Mouse (Mus musculus): ENCODE measurements around the gene Ncoa6.

Ncoa6 gene

GRCm38 (mm10) chr2:155373302-155373701, 100.4 kb downstream of the Ncoa6 start:
- no peak overlapping the region for H3K4me3 ChIP-seq (replicated peaks; ENCODE audit: low read length)
- peaks cover 3% of the 10 kb centered on the region; the same call in 1 of the 2 replicates for H3K27me3 ChIP-seq (ENCODE audit: insufficient read depth, low read length)
- H3K9me3 ChIP-seq (ENCODE audit: low read length), result no peaks in the 10 kb centered on the region

GRCm38 (mm10) chr2:155372451-155372850, 101.2 kb downstream of the Ncoa6 start:
- Histone ChIP-seq H3K36me3 (ENCODE audit: insufficient read depth, low read length) (no peaks in the 10 kb centered on the region), H3K27me3 (ENCODE audit: insufficient read depth, low read length) (no peaks in the 10 kb centered on the region), H3K4me1 (replicated peaks; ENCODE audit: low read depth, low read length) (no peaks in the 10 kb centered on the region), H3K4me3 (replicated peaks; ENCODE audit: low read length) (no peak overlapping the region), H3K9me3 (ENCODE audit: low read length) (no peaks in the 10 kb centered on the region)
- TF ChIP-seq CTCF (conservative IDR thresholded peaks at IDR 0.05; ENCODE audit: low read length) (no peak), NANOG (IDR thresholded peaks at IDR 0.05; ENCODE audit: borderline replicate concordance, low read length) (no peak), POU5F1 (IDR thresholded peaks at IDR 0.05; ENCODE audit: borderline replicate concordance, low read length) (no peak)

More at GRCm38 (mm10) chr2:155373302-155373701, 100.4 kb downstream of the Ncoa6 start:
- TF ChIP-seq NANOG (IDR thresholded peaks at IDR 0.05; ENCODE audit: borderline replicate concordance, low read length) (no peak), CTCF (conservative IDR thresholded peaks at IDR 0.05; ENCODE audit: low read length) (no peak), POU5F1 (IDR thresholded peaks at IDR 0.05; ENCODE audit: borderline replicate concordance, low read length) (no peak)
- H3K36me3 ChIP-seq (ENCODE audit: insufficient read depth, low read length), result no peaks in the 10 kb centered on the region
- no peaks in the 10 kb centered on the region for H3K4me1 ChIP-seq (replicated peaks; ENCODE audit: low read depth, low read length)

GRCm38 (mm10) chr2:155369333-155369883, 104.3 kb downstream of the Ncoa6 start:
- no peaks in the 10 kb centered on the region for H3K36me3 ChIP-seq (ENCODE audit: insufficient read depth, low read length)
- no peak for TF ChIP-seq NANOG (IDR thresholded peaks at IDR 0.05; ENCODE audit: borderline replicate concordance, low read length)
- no peak for TF ChIP-seq CTCF (conservative IDR thresholded peaks at IDR 0.05; ENCODE audit: low read length)
- TF ChIP-seq POU5F1 (IDR thresholded peaks at IDR 0.05; ENCODE audit: borderline replicate concordance, low read length), result no peak
- H3K27me3 ChIP-seq (ENCODE audit: insufficient read depth, low read length), result 0 out of 2 replicates have a peak, but pooled peaks cover 2% of the 10 kb centered on the region
- no peaks in the 10 kb centered on the region for H3K9me3 ChIP-seq (ENCODE audit: low read length)
- H3K4me1 ChIP-seq (replicated peaks; ENCODE audit: low read depth, low read length), result no peaks in the 10 kb centered on the region
- no peak overlapping the region for H3K4me3 ChIP-seq (replicated peaks; ENCODE audit: low read length)

- H3K27me3 ChIP-seq (ENCODE audit: insufficient read depth, low read length), result 0 out of 2 replicates have a peak, but pooled peaks cover 2% of the 10 kb centered on the region
- TF ChIP-seq POU5F1 (IDR thresholded peaks at IDR 0.05; ENCODE audit: borderline replicate concordance, low read length), result no peak
- no peak for TF ChIP-seq NANOG (IDR thresholded peaks at IDR 0.05; ENCODE audit: borderline replicate concordance, low read length)
- no peak for TF ChIP-seq CTCF (conservative IDR thresholded peaks at IDR 0.05; ENCODE audit: low read length)
- no peaks in the 10 kb centered on the region for H3K4me1 ChIP-seq (replicated peaks; ENCODE audit: low read depth, low read length)
- no peak overlapping the region for H3K4me3 ChIP-seq (replicated peaks; ENCODE audit: low read length)
- no peaks in the 10 kb centered on the region for H3K9me3 ChIP-seq (ENCODE audit: low read length)
- H3K36me3 ChIP-seq (ENCODE audit: insufficient read depth, low read length), result no peaks in the 10 kb centered on the region
These were observed 105.9 kb downstream of the Ncoa6 start for GRCm38 (mm10) chr2:155367635-155368284.

- Histone ChIP-seq H3K4me1 (replicated peaks; ENCODE audit: low read depth, low read length) (peaks cover 11% of the 10 kb centered on the region), H3K9me3 (ENCODE audit: low read length) (no peaks in the 10 kb centered on the region), H3K4me3 (replicated peaks; ENCODE audit: low read length) (peak overlapping the region; percentile 98), H3K36me3 (ENCODE audit: insufficient read depth, low read length) (no peaks in the 10 kb centered on the region), H3K27me3 (ENCODE audit: insufficient read depth, low read length) (no peaks in the 10 kb centered on the region; the same call in 1 of the 2 replicates)
- TF ChIP-seq POU5F1 (IDR thresholded peaks at IDR 0.05; ENCODE audit: borderline replicate concordance, low read length) (no peak), CTCF (conservative IDR thresholded peaks at IDR 0.05; ENCODE audit: low read length) (no peak), NANOG (IDR thresholded peaks at IDR 0.05; ENCODE audit: borderline replicate concordance, low read length) (no peak)
These were observed 115.9 kb downstream of the Ncoa6 start for GRCm38 (mm10) chr2:155357686-155358399.

- H3K27me3 ChIP-seq (ENCODE audit: insufficient read depth, low read length), result no peaks in the 10 kb centered on the region; the same call in 1 of the 2 replicates
- peak within 1 kb of the TSS; percentile 98 for H3K4me3 ChIP-seq (replicated peaks; ENCODE audit: low read length)
- no peaks in the 10 kb centered on the region for H3K9me3 ChIP-seq (ENCODE audit: low read length)
- H3K4me1 ChIP-seq (replicated peaks; ENCODE audit: low read depth, low read length), result peaks cover 11% of the 10 kb centered on the region
- TF ChIP-seq POU5F1 (IDR thresholded peaks at IDR 0.05; ENCODE audit: borderline replicate concordance, low read length) (no peak), CTCF (conservative IDR thresholded peaks at IDR 0.05; ENCODE audit: low read length) (no peak), NANOG (IDR thresholded peaks at IDR 0.05; ENCODE audit: borderline replicate concordance, low read length) (no peak)
- H3K36me3 ChIP-seq (ENCODE audit: insufficient read depth, low read length), result no peaks in the 10 kb centered on the region
These were observed 116.6 kb downstream of the Ncoa6 start, which contains the start of gene Pigu for GRCm38 (mm10) chr2:155356971-155357591. TSS of gene Pigu (minus strand) at chr2:155357430.

- no peaks in the 10 kb centered on the region for H3K9me3 ChIP-seq (ENCODE audit: low read length)
- H3K36me3 ChIP-seq (ENCODE audit: insufficient read depth, low read length), result no peaks in the 10 kb centered on the region
- no peaks in the 10 kb centered on the region for H3K27me3 ChIP-seq (ENCODE audit: insufficient read depth, low read length)
- no peak for TF ChIP-seq NANOG (IDR thresholded peaks at IDR 0.05; ENCODE audit: borderline replicate concordance, low read length)
- no peak for TF ChIP-seq CTCF (conservative IDR thresholded peaks at IDR 0.05; ENCODE audit: low read length)
- no peak for TF ChIP-seq POU5F1 (IDR thresholded peaks at IDR 0.05; ENCODE audit: borderline replicate concordance, low read length)
- H3K4me1 ChIP-seq (replicated peaks; ENCODE audit: low read depth, low read length), result peaks cover 11% of the 10 kb centered on the region
- H3K4me3 ChIP-seq (replicated peaks; ENCODE audit: low read length), result no peak overlapping the region
These were observed 119.3 kb downstream of the Ncoa6 start for GRCm38 (mm10) chr2:155354402-155354801.

GRCm38 (mm10) chr2:155346670-155347069, 127.0 kb downstream of the Ncoa6 start:
- no peaks in the 10 kb centered on the region for H3K27me3 ChIP-seq (ENCODE audit: insufficient read depth, low read length)
- H3K9me3 ChIP-seq (ENCODE audit: low read length), result no peaks in the 10 kb centered on the region
- TF ChIP-seq NANOG (IDR thresholded peaks at IDR 0.05; ENCODE audit: borderline replicate concordance, low read length), result no peak
- no peak for TF ChIP-seq CTCF (conservative IDR thresholded peaks at IDR 0.05; ENCODE audit: low read length)
- TF ChIP-seq POU5F1 (IDR thresholded peaks at IDR 0.05; ENCODE audit: borderline replicate concordance, low read length), result no peak
- H3K36me3 ChIP-seq (ENCODE audit: insufficient read depth, low read length), result peaks cover 8% of the 10 kb centered on the region
- no peak overlapping the region for H3K4me3 ChIP-seq (replicated peaks; ENCODE audit: low read length)
- no peaks in the 10 kb centered on the region for H3K4me1 ChIP-seq (replicated peaks; ENCODE audit: low read depth, low read length)

All from E14TG2a.4 (cell line).